Mouse (Mus musculus) cerebellum, postnatal 36 days (tissue): ENCODE measurements at regions not wholly inside any gene's neighbourhood (a gene's known extent, or its start where the extent isn't known, plus 50 kb on each side); places are given as distances from the start of the nearest gene placed in this dataset.
A peak's percentile ranks its signal among the peaks of the same experiment; 100 is the strongest.

Experiments
- DNase-seq, 2 experiments: peaks; one replicate each; pipeline ENCODE4 v3.0.0; 2021 to 2022; ENCODE audit warnings: mixed read lengths in 2 of 2

DNA sequence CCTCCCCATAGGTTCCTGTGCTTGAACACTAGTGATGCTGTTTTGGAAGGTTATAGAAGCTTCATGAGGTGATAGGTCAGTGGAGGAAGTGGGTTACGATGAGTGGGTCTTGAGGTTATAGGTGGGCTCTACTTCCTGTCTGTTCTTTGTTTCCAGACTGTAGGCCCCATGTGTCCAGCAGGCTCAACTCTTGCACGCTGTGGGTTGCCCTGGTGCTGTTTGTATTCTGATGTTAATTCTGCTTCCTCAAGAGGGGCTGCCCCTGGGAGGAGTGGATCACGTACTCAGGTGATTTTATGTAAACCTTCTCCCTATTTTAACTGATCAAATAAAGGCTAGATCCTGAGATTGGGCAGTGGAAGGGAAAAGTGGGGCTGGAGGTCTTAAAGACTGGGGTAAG, 60.4 kb upstream of the Rap1gds1 start:
- no peak for DNase-seq

DNA sequence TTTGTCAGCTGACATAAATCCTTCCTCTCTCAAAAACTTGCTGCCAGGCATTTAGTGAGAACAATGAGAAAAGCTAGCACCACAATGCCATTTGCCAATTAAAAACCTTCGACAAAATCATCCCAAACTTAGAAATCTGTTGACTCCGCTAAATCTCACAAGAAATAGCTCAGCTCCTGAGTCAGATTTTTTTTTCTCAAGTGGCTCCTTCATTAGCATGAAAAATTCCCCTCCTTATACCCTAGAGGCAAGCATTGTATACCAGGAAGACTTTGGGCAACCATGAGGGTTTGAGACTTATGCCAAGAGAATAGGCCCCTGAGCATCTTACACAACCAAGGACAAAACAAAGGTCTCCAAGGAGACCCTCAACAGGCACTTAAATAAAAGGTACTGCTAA, 61.0 kb upstream of the Rap1gds1 start:
- DNase-seq, result no peak

DNA sequence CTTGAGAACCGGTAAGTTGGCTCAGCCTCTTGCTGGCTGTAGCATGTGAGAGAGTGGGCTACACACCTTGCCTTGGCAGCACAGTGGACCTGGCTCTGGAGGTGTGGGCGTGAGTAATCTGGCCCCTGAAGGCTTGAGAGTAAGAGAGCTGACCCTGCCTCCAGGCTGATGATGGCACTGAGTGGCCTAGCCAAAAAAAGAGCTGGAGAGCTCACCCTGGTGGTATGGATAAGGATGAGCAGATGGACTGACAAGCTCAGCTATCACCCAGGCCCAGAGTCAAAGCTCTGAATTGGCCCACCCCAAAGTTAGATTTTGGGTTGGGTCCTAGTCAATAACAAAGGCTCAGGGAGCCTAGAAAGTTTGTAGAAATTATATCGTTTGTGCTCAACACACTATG, 52.8 kb upstream of the Stpg2 start:
- peak in 1 of 2 experiments; percentile 6 for DNase-seq

DNA sequence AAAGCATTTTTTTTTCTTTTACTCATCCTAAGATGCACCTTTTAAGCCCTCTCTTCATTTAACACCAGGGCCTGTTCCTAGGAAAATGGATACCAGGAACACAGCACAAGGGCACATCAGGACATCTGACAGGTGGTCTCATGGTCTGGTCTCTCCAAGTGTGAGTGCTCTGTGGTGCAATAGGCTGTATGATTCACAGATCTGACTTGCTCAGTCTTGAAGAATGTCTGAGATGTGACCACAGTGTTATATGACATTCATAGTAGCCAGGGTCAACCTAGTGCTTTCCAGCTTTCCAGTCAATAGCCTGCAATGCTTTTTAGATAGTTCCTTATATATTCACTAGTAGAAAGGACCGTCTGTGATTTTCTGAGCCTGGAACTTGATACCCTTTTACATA, 51.2 kb upstream of the Stpg2 start:
- DNase-seq, result no peak
